Mouse (Mus musculus) right cerebral cortex, adult 2 months (tissue): ENCODE results near the gene Bscl2.
"Not testable (repeated sequence)": the region's sequence is repeated elsewhere in the genome, so short reads cannot be mapped to it uniquely, and the experiment has no call there.

Source experiments
- DNase-seq, 2 experiments: peaks; one replicate each; pipeline ENCODE4 v3.0.0; 2021 to 2022; ENCODE audit warnings: low spot score in 2 of 2

Gene Bscl2

GRCm38 (mm10) chr19:8871267-8872186 is 34.3 kb downstream of the Bscl2 start, which contains the start of gene Ubxn1:
Ubxn1 (plus strand) TSS chr19:8871496.
- DNase-seq, result peak; percentile 99 to 100

GRCm38 (mm10) chr19:8872266-8872840 is 35.1 kb downstream of the Bscl2 start:
- no peak for DNase-seq

GRCm38 (mm10) chr19:8875031-8875430 is 37.8 kb downstream of the Bscl2 start:
- DNase-seq, result no peak

GRCm38 (mm10) chr19:8880311-8881033 is 43.2 kb downstream of the Bscl2 start, which contains the start of gene Uqcc3:
Uqcc3 (minus strand) TSS chr19:8880923.
- DNase-seq, result peak; percentile 85 to 92

- DNase-seq, result no peak
Measured at GRCm38 (mm10) chr19:8881034-8881392, 43.7 kb downstream of the Bscl2 start.

- no peak for DNase-seq
Measured at GRCm38 (mm10) chr19:8883616-8884015, 46.3 kb downstream of the Bscl2 start, which contains the start of the genes Lbhd1 and Gm49403. Lbhd1 (plus strand) TSS chr19:8883732. Gm49403 (plus strand) TSS chr19:8883930.

GRCm38 (mm10) chr19:8886916-8887584 is 49.8 kb downstream of the Bscl2 start:
- DNase-seq, result no peak

GRCm38 (mm10) chr19:8887585-8888463 is 50.6 kb downstream of the Bscl2 start:
- no peak for DNase-seq

GRCm38 (mm10) chr19:8888511-8889385 is 51.5 kb downstream of the Bscl2 start, which contains the start of the genes 1810009A15Rik and Gm49416:
1810009A15Rik (plus strand) TSS chr19:8888853.
Gm49416 (plus strand) TSS chr19:8888926.
- peak; percentile 93 to 94 for DNase-seq

- peak; percentile 83 to 92 for DNase-seq
Measured at GRCm38 (mm10) chr19:8892829-8893766, 55.8 kb downstream of the Bscl2 start, which contains the start of gene Ints5. Ints5 (plus strand) TSS chr19:8893005.

- no peak for DNase-seq
Measured at GRCm38 (mm10) chr19:8895397-8895960, 58.2 kb downstream of the Bscl2 start.

- not testable (repeated sequence) for DNase-seq
Measured at GRCm38 (mm10) chr19:8896231-8896630, 59.0 kb downstream of the Bscl2 start.

- peak in 1 of 2 experiments; percentile 24 for DNase-seq
Measured at GRCm38 (mm10) chr19:8897211-8897864, 60.1 kb downstream of the Bscl2 start.

- peak; percentile 97 for DNase-seq
Measured at GRCm38 (mm10) chr19:8897865-8898495, 60.7 kb downstream of the Bscl2 start, which contains the start of gene Ganab. Ganab (plus strand) TSS chr19:8898071.
